ENCODE assay signal across 23 mouse cellular contexts in the genomic region with DNA sequence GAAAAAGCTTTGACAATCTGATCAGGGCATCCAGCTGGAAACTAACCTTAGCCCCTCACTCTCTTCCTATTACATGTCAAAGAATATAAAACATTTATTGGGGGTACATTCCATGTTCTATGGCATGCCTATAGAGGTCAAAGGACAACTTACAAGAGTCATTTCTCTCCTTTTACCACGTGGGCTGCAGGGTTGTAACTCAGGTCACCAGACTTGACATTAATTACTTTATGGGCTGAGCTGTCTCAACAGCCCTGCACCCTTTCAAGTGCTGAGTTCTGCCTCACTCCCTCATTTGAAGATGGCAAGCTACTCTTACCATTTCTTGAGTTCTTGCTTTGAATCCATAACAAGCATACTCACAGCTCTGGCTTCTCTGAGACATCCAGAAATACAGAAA.
A peak's percentile ranks its signal among the peaks of the same experiment; 100 is the strongest.
DNase-seq lines count a peak whose midpoint lies in the region; ATAC-seq lines count a peak whose summit lies in the region.
"Had no signal": no experiment of that assay in that cellular context is flagged by ENCODE, and none has a peak within 500 bp of the region (broad histone marks: within the 10 kb centered on the region; RNA-seq: fewer than 3 reads in every experiment).

No protein-coding gene starts in this region.

- DNase-seq in kidney, postnatal 25 days = no peak
- DNase-seq in embryo, embryonic 11 days = peak; percentile 10
- peak; percentile 26 for DNase-seq in mesoderm, embryonic 11.5 days (ENCODE audit: low read depth, low spot score)
- DNase-seq in adrenal gland, adult 18-20 months (ENCODE audit: low spot score in 2 of 2) = no peak
- DNase-seq in urinary bladder, postnatal 25 days (ENCODE audit: low spot score) = no peak
- DNase-seq: adrenal gland, adult 8-10 months; adrenal gland, postnatal 36 days; cerebellum, adult 18-20 months; cerebellum, adult 9-10 months; cerebellum, postnatal 14 days; forebrain, postnatal 0 days; gastrocnemius, adult 2 months; gastrocnemius, postnatal 14 days; heart, adult 11 months had no signal

- H3K4me1 ChIP-seq in kidney, embryonic 16.5 days (ENCODE audit: insufficient read depth, low read length) = peaks cover 2% of the 10 kb centered on the region; the same call in 1 of the 2 replicates
- no peaks in the 10 kb centered on the region for H3K4me1 ChIP-seq in intestine, embryonic 15.5 days (replicated peaks)
- H3K4me1 ChIP-seq: embryonic facial prominence, embryonic 12.5 days; embryonic facial prominence, embryonic 15.5 days; hindbrain, embryonic 12.5 days; hindbrain, embryonic 15.5 days had no signal

- H3K4me3 ChIP-seq in kidney, embryonic 16.5 days (ENCODE audit: low read length) = no peak overlapping the region
- H3K4me3 ChIP-seq in intestine, embryonic 15.5 days (replicated peaks) = no peak overlapping the region
- H3K4me3 ChIP-seq: embryonic facial prominence, embryonic 12.5 days; embryonic facial prominence, embryonic 15.5 days; gastrocnemius, adult 2 months; hindbrain, embryonic 12.5 days; hindbrain, embryonic 15.5 days had no signal

- H3K36me3 ChIP-seq in kidney, embryonic 16.5 days (ENCODE audit: insufficient read depth, low read length) = no peaks in the 10 kb centered on the region
- no peaks in the 10 kb centered on the region for H3K36me3 ChIP-seq in intestine, embryonic 15.5 days
- H3K36me3 ChIP-seq: embryonic facial prominence, embryonic 12.5 days; embryonic facial prominence, embryonic 15.5 days; hindbrain, embryonic 12.5 days; hindbrain, embryonic 15.5 days had no signal

- H3K27me3 ChIP-seq in kidney, embryonic 16.5 days (ENCODE audit: insufficient read depth, low read length) = no peaks in the 10 kb centered on the region
- H3K27me3 ChIP-seq in intestine, embryonic 15.5 days (replicated peaks) = no peaks in the 10 kb centered on the region
- H3K27me3 ChIP-seq: embryonic facial prominence, embryonic 12.5 days; embryonic facial prominence, embryonic 15.5 days; hindbrain, embryonic 12.5 days; hindbrain, embryonic 15.5 days had no signal

- 0% methylated on average over 1 of the region's 1 CpGs for WGBS in kidney, embryonic 16.5 days
- 3% methylated on average over 1 of the region's 1 CpGs for WGBS in intestine, embryonic 15.5 days

- H3K4me2 ChIP-seq in kidney, embryonic 16.5 days (replicated peaks; ENCODE audit: low read depth, low read length) = no peak overlapping the region
- H3K4me2 ChIP-seq in intestine, embryonic 15.5 days (replicated peaks) = no peak overlapping the region
- H3K4me2 ChIP-seq: embryonic facial prominence, embryonic 12.5 days; embryonic facial prominence, embryonic 15.5 days; heart, embryonic 11.5 days; hindbrain, embryonic 12.5 days; hindbrain, embryonic 15.5 days had no signal

- no peak overlapping the region for H3K9ac ChIP-seq in kidney, embryonic 16.5 days (replicated peaks; ENCODE audit: low read length)
- no peak overlapping the region for H3K9ac ChIP-seq in intestine, embryonic 15.5 days
- H3K9ac ChIP-seq: embryonic facial prominence, embryonic 12.5 days; embryonic facial prominence, embryonic 15.5 days; forebrain, postnatal 0 days; hindbrain, embryonic 12.5 days; hindbrain, embryonic 15.5 days had no signal

- no peak overlapping the region for H3K27ac ChIP-seq in kidney, embryonic 16.5 days (ENCODE audit: low read length)
- H3K27ac ChIP-seq in intestine, embryonic 15.5 days = no peak overlapping the region
- H3K27ac ChIP-seq: embryonic facial prominence, embryonic 12.5 days; embryonic facial prominence, embryonic 15.5 days; gastrocnemius, adult 2 months; hindbrain, embryonic 12.5 days; hindbrain, embryonic 15.5 days had no signal

- no peaks in the 10 kb centered on the region for H3K9me3 ChIP-seq in kidney, embryonic 16.5 days (ENCODE audit: low read length)
- no peaks in the 10 kb centered on the region for H3K9me3 ChIP-seq in intestine, embryonic 15.5 days
- H3K9me3 ChIP-seq: embryonic facial prominence, embryonic 12.5 days; embryonic facial prominence, embryonic 15.5 days; hindbrain, embryonic 12.5 days; hindbrain, embryonic 15.5 days had no signal

- ATAC-seq in kidney, embryonic 16.5 days (ENCODE audit: low FRiP score, low TSS enrichment) = 0 out of 2 replicates have a peak, but pooled peaks have one; percentile 23
- ATAC-seq in intestine, embryonic 15.5 days = peak; percentile 93
- ATAC-seq: CD4-positive, CD25-positive, alpha-beta regulatory T cell, adult 4 months; forebrain, embryonic 14.5 days; forebrain, postnatal 0 days had no signal

Comparison
In these comparisons a context has a peak if more than half of its experiments do, and no peak if none do; other contexts are left out.
1. DNase-seq: peak in embryo, embryonic 11 days (single experiment) and mesoderm, embryonic 11.5 days (single experiment); none in kidney, postnatal 25 days (0 of 2), adrenal gland, adult 18-20 months (0 of 2) and urinary bladder, postnatal 25 days (single experiment).